Mouse (Mus musculus) retina, embryonic 14.5 days (tissue): ENCODE data around the gene Ercc5.

Experiments
- DNase-seq: peaks from one replicate; pipeline ENCODE4 v3.0.0-alpha.2; 2015; ENCODE audit warnings: low spot score

The Ercc5 gene

DNA sequence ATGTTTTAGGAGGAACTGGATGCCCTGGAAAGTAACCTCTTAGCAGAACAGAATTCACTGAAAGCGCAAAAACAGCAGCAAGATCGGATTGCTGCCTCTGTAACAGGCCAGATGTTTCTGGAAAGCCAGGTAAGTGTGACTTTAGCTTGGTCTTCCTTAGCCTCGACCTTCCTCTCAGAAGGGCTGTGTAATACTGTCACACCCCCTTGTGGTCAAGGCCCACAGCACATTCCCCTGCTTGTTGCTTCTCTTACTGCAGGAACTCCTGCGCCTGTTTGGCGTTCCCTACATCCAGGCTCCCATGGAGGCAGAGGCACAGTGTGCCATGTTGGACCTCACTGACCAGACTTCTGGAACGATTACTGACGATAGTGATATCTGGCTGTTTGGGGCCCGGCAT is 26.4 kb downstream of the Ercc5 start:
- DNase-seq: no peak

DNA sequence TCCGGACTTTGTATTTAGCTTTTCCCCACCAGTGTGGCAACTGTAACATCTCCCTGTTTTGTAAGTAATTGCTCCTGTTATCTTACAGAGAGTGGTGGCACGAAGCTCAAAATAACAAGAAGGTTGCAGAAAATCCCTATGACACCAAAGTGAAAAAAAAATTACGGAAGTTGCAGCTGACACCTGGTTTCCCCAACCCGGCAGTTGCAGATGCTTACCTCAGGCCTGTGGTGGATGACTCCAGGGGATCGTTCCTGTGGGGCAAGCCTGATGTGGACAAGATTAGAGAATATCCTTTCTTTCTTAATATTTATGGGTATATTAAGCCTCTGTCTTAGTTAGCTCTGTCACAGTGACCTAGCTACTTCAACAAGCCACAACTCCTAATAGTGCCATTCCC is 30.5 kb downstream of the Ercc5 start:
- no peak for DNase-seq

DNA sequence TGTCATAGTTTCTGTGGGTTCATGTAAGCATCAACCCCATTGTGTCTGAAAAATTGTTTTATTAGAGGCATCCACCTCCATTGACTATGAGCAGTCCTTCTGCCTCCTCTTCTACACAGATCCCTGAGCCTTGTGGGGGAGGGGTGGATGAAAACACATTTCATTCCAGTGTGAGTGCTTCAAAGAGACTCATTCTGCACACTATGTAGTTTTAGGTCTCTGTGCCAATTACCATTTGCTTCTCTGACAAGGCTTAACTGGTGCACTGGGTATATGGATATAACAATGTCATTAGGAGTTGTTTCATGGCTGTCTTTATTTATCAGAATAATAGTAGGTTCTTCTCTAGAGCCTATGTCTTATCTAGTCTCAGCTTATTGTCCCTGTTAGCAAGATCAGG is 38.9 kb downstream of the Ercc5 start:
- no peak for DNase-seq

DNA sequence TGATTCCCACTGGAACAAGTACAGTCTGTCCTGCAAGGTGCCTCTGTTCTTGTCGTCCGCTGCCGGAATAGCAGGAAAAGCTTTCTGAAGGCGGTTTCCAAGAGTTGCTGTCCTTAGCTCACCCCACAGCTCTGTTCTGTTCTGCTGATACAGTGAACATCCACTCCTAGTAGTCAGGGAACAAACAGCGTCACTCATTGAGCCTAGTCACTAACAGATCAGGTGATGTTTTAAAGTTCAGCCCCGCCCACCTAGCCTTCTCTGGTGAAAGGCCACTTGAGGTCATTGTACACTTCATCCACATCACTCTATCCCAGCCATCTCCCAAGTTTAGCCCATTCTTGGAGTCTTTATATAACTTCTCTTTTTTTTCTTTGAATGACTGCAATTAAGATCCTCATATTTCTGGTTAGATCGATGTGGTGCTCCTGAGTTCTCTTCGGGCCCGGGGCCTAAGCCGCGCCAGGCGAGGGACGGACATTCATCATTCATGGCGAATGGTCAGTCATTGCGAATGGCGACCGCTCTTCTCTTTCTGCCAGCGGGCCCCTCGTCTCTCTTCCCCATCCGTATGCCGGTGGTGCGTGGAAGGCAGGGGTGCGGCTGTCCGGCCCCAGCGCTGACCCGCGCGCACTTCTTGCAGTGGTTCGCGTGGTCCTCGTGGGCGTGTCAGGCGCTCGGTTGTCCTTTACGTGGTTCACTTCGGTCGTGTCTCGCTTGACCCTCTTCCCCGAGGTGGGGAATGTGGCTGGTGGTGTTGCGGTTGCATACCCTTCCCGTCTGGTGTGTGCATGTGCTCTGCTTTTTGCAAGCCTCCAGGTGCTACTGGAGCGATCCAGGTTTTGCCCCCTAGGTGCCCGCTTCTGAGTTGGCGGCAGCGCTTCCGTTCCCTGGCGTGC is 51.0 kb downstream of the Ercc5 start:
- DNase-seq: peak; percentile 19

DNA sequence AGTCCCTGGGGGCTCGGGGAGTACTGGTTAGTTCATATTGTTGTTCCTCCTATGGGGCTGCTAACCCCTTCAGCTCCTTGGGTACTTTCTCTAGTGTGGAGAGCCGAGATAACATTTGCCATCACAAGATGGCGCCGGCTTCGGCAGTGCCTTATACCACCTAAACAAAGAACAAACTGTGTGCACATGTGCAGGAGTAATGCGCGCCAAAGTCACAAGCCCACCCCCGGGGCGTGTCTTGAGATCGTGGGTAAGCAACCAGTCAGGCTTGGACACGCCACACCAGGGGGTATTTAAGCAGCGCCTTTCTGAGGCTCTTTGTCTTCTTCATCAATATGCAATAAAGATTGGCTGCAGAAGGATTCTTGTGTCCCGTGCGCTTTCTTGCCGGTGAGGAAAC is 55.3 kb downstream of the Ercc5 start:
- DNase-seq: no peak

DNA sequence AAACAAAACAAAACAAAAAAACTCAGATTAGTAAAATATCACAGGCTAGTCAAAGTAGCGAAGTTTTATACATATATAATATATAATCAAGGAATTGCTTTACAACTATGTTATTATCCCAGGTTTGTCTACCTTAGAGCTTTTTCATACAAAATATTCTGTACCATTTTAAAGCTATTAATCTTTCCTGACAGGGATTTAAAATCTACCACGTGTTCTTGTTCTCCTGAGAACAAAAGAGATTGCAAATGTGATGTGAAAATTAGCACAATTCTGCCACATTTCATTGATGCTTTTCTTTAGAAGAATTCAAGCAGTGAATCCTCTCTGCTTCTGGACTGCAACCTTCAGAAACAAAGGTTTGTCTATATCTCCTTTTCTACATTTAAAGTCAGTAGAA is 66.9 kb downstream of the Ercc5 start:
- no peak for DNase-seq

DNA sequence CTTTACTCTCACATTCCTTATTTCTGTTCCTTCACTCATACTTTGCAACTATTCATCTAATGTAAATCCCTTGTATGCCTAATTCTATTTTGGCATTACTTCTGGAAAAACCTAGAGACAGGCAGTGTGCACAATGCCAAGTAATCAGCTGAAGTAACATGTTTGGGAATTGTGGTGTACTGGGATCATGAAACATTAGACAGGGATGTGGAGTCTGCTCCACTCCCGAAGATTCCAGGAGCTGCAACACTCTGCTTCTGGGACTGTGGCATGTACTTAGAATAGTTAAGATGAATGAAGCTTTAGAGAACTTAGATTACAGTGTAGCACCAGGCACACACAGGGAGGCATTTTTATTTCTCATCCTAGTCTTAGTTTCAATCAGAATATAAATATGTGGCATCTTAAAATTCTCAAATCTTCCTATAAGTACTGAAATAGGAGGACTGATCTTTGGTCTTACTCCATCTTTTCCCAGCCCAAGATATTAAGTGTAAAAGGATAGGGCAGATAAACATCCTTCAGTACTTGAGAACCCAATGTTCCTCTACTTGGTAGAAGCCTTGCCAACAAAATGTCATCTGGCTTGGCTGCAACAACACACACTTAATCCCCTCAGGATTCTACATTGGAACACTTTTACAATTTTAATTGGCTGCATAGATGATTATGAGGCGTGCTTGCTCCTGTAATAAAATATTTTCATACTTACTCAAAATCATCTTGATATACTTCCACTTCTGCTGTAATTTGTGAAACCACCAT is 69.0 kb downstream of the Ercc5 start:
- no peak for DNase-seq

DNA sequence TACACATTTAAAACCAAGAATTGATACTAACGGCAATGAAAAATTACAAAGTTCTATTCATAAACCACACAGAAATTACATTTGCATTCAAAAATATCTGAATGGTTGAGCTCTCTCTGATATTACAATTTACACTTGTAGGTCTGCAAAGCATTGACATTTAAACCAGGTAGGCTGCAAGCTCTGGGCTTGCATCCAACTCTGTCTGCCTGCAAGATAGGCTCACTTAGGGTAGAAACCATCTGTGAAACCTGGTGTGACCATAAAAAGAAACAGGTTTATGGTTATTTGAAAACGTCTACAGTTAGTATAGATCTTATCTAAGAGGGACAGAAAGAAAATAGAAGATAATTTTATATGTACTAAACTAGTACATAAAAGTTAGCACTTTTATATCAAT is 69.6 kb downstream of the Ercc5 start:
- DNase-seq: no peak

DNA sequence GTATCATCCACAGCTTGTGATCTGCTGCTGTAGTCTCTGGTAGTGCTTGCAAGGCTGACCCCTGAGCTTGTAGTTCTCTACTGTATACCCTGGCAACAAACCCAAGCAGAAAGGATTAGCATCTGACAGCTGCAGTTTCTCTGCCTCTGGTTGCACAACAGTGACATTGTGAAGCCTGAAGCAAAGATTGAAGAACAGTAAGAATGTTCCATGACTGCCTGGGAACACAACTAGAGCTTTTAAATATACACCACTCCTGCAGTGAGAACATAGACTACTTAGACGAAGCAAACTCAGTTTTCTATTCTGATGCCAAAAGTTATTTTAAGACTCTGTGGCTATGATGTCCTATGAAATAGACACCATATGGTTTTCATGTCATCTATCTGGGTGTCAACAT is 71.3 kb downstream of the Ercc5 start, which contains the start of gene Mettl21e:
TSS of gene Mettl21e (minus strand) at position 86 of the 400 bp plus-strand sequence.
- DNase-seq: no peak

DNA sequence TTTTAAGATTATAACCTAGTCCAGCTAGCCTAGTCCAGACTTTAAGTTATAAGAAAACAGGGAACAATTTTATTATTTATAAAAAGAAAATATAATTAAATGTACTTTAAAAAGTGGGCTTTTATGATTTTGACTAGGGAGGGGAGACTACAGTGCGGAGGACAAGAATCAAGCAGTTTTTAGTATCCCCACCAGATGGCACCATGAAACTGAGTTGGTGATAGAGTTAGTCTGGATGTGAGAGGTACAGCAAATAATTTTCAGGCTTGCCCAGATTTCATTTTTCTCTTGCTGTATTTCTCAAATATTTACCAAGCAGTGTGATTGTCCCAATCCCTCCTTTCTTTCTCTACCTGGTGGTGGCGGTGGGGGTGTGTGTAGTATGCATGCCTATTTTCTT is 81.5 kb downstream of the Ercc5 start:
- peak; percentile 79 for DNase-seq
